Mouse (Mus musculus): Measurements from ENCODE around the gene Itgal. TPM values are rescaled to one million over a fixed set of nuclear protein-coding genes. Genes with fewer than 3 reads are reported as not detected.

Gene Itgal
- polyA plus RNA-seq, 1 experiment from 2014 or later, result 0.80 TPM

- no peaks in the 10 kb centered on the region for H3K4me1 ChIP-seq (replicated peaks; ENCODE audit: control insufficient read depth, insufficient read depth)
- H3K4me3 ChIP-seq (ENCODE audit: low read depth, low read length), result no peak overlapping the region
- H3K4me2 ChIP-seq (replicated peaks; ENCODE audit: low read depth), result no peak overlapping the region
- no peaks in the 10 kb centered on the region for H3K27me3 ChIP-seq (ENCODE audit: control insufficient read depth, insufficient read depth, low read length)
- 54% methylated on average over 6 of the region's 6 CpGs for WGBS
- no peak overlapping the region for H3K9ac ChIP-seq (ENCODE audit: low read length)
- H3K27ac ChIP-seq (replicated peaks), result no peak overlapping the region
- ATAC-seq (ENCODE audit: low FRiP score, low TSS enrichment) (no peak), DNase-seq (ENCODE audit: low spot score) (no peak)
- H3K9me3 ChIP-seq (ENCODE audit: control insufficient read depth, low read length), result no peaks in the 10 kb centered on the region
- no peaks in the 10 kb centered on the region for H3K36me3 ChIP-seq (ENCODE audit: control insufficient read depth, insufficient read depth, low read length)
- TF ChIP-seq EP300 (optimal IDR thresholded peaks at IDR 0.05), result no peak
- TF ChIP-seq CTCF (IDR thresholded peaks at IDR 0.05; ENCODE audit: low read depth), result no peak
These were observed 82.4 kb downstream of the Itgal start for GRCm38 (mm10) chr7:127378310-127378921.

Other genes starting within 250 kb of the Itgal start
- gene Zg16, start 208.9 kb upstream of the Itgal start, polyA plus RNA-seq (2015; fragmentation: Nextera tagmentation; extraction: Ambion mirVana), result 1.8 and 2.0 TPM in 2 replicates
- 4.0 and 4.1 TPM in 2 replicates for gene AI467606, start 204.9 kb upstream of the Itgal start, polyA plus RNA-seq (2015; fragmentation: Nextera tagmentation; extraction: Ambion mirVana)
- 0.89 and 1.4 TPM in 2 replicates for gene Qprt, start 174.0 kb upstream of the Itgal start, polyA plus RNA-seq (2015; fragmentation: Nextera tagmentation; extraction: Ambion mirVana)
- 0.21 and 0.22 TPM in 2 replicates for gene Spn, start 158.4 kb upstream of the Itgal start, polyA plus RNA-seq (2015; fragmentation: Nextera tagmentation; extraction: Ambion mirVana)
- gene Cd2bp2, start 100.2 kb upstream of the Itgal start, polyA plus RNA-seq (2015; fragmentation: Nextera tagmentation; extraction: Ambion mirVana), result 22.8 and 25.2 TPM in 2 replicates
- 11.7 and 12.1 TPM in 2 replicates for gene Tbc1d10b, start 87.8 kb upstream of the Itgal start, polyA plus RNA-seq (2015; fragmentation: Nextera tagmentation; extraction: Ambion mirVana)
- 11.7 and 15.9 TPM in 2 replicates for gene Mylpf, start 87.4 kb upstream of the Itgal start, polyA plus RNA-seq (2015; fragmentation: Nextera tagmentation; extraction: Ambion mirVana)
- 11.4 and 12.2 TPM in 2 replicates for gene Zfp553, start 63.2 kb upstream of the Itgal start, polyA plus RNA-seq (2015; fragmentation: Nextera tagmentation; extraction: Ambion mirVana)
- 7.0 and 7.9 TPM in 2 replicates for gene Sept1, start 63.1 kb upstream of the Itgal start, polyA plus RNA-seq (2015; fragmentation: Nextera tagmentation; extraction: Ambion mirVana)
- 27.3 and 29.6 TPM in 2 replicates for gene Zfp771, start 52.0 kb upstream of the Itgal start, polyA plus RNA-seq (2015; fragmentation: Nextera tagmentation; extraction: Ambion mirVana)
- gene Dctpp1, start 35.6 kb upstream of the Itgal start, polyA plus RNA-seq (2015; fragmentation: Nextera tagmentation; extraction: Ambion mirVana), result 79.8 and 84.5 TPM in 2 replicates
- gene Sephs2, start 22.2 kb upstream of the Itgal start, polyA plus RNA-seq (2015; fragmentation: Nextera tagmentation; extraction: Ambion mirVana), result 113 and 115 TPM in 2 replicates
- gene Zfp768, start 49.3 kb downstream of the Itgal start, polyA plus RNA-seq (2015; fragmentation: Nextera tagmentation; extraction: Ambion mirVana), result 9.0 and 11.0 TPM in 2 replicates
- 4.9 and 5.4 TPM in 2 replicates for gene Zfp747, start 79.8 kb downstream of the Itgal start, polyA plus RNA-seq (2015; fragmentation: Nextera tagmentation; extraction: Ambion mirVana)
- gene 9130019O22Rik, start 90.9 kb downstream of the Itgal start, polyA plus RNA-seq (2015; fragmentation: Nextera tagmentation; extraction: Ambion mirVana), result 3.0 and 3.1 TPM in 2 replicates
- 3.3 and 3.9 TPM in 2 replicates for gene E430018J23Rik, start 97.4 kb downstream of the Itgal start, polyA plus RNA-seq (2015; fragmentation: Nextera tagmentation; extraction: Ambion mirVana)
- gene Zfp764, start 110.6 kb downstream of the Itgal start, polyA plus RNA-seq (2015; fragmentation: Nextera tagmentation; extraction: Ambion mirVana), result 4.0 and 4.3 TPM in 2 replicates
- 15.6 and 17.8 TPM in 2 replicates for gene Zfp688, start 125.8 kb downstream of the Itgal start, polyA plus RNA-seq (2015; fragmentation: Nextera tagmentation; extraction: Ambion mirVana)
- gene Zfp689, start 152.9 kb downstream of the Itgal start, polyA plus RNA-seq (2015; fragmentation: Nextera tagmentation; extraction: Ambion mirVana), result 2.1 and 2.9 TPM in 2 replicates
- 30.4 and 36.5 TPM in 2 replicates for gene Prr14, start 163.4 kb downstream of the Itgal start, polyA plus RNA-seq (2015; fragmentation: Nextera tagmentation; extraction: Ambion mirVana)
- gene Fbrs, start 182.9 kb downstream of the Itgal start, polyA plus RNA-seq (2015; fragmentation: Nextera tagmentation; extraction: Ambion mirVana), result 8.7 and 9.3 TPM in 2 replicates
- 13.0 TPM in 2 replicates for gene Srcap, start 215.7 kb downstream of the Itgal start, polyA plus RNA-seq (2015; fragmentation: Nextera tagmentation; extraction: Ambion mirVana)
- gene Gm42715, start 223.3 kb downstream of the Itgal start, polyA plus RNA-seq (2015; fragmentation: Nextera tagmentation; extraction: Ambion mirVana), result 6.1 and 6.4 TPM in 2 replicates

Measured in stomach, postnatal 0 days (tissue).